Mouse (Mus musculus) embryonic facial prominence, embryonic 14.5 days (tissue): ENCODE data around the gene Gemin6. TPM values are rescaled to one million over a fixed set of nuclear protein-coding genes. Genes with fewer than 3 reads are reported as not detected.
"Not testable (repeated sequence)": the region's sequence is repeated elsewhere in the genome, so short reads cannot be mapped to it uniquely, and the experiment has no call there.

ENCODE experiments used
- ATAC-seq: fragments of 200-750 bp; cut with Nextera tagmentation; 2 replicates; pipeline ENCODE4 v1.8.0; 2017; ENCODE audit warnings: low read depth, moderate number of reproducible peaks, moderate TSS enrichment
- DNase-seq: peaks from one replicate; pipeline ENCODE4 v3.0.0-alpha.2; 2015; ENCODE audit warnings: low spot score
- H3K27ac ChIP-seq: fragments of 300-500 bp; sonication (generic); replicated peaks from 2 replicates; pipeline ENCODE4 v1.5.1; 2014; ENCODE audit warnings: low read depth, mild to moderate bottlenecking, low read length, moderate library complexity
- H3K27me3 ChIP-seq: fragments of 300-500 bp; sonication (generic); replicated peaks from 2 replicates; pipeline ENCODE4 v1.6.1; 2014; ENCODE audit warnings: low read length; ENCODE audit not compliant: control insufficient read depth, insufficient read depth
- H3K36me3 ChIP-seq: fragments of 300-500 bp; sonication (generic); 2 replicates; pipeline ENCODE4 v1.6.1; 2014; ENCODE audit warnings: low read length, mixed read lengths; ENCODE audit not compliant: control insufficient read depth, insufficient read depth
- H3K4me1 ChIP-seq: fragments of 300-500 bp; sonication (generic); 2 replicates; pipeline ENCODE4 v1.6.1; 2014; ENCODE audit warnings: antibody characterized with exemption, low read length; ENCODE audit not compliant: control insufficient read depth, insufficient read depth
- H3K4me2 ChIP-seq: fragments of 300-500 bp; sonication (generic); 2 replicates; pipeline ENCODE4 v1.6.1; 2014; ENCODE audit warnings: low read depth, mild to moderate bottlenecking, low read length, moderate library complexity, mixed read lengths
- H3K4me3 ChIP-seq: fragments of 300-500 bp; sonication (generic); 2 replicates; pipeline ENCODE4 v1.5.1; 2014; ENCODE audit warnings: low read depth, mild to moderate bottlenecking, low read length
- H3K9ac ChIP-seq: fragments of 300-500 bp; sonication (generic); 2 replicates; pipeline ENCODE4 v1.6.1; 2014; ENCODE audit warnings: low read depth, mild to moderate bottlenecking, low read length, moderate library complexity, mixed read lengths
- H3K9me3 ChIP-seq: fragments of 300-500 bp; sonication (generic); 2 replicates; pipeline ENCODE4 v1.6.1; 2016; ENCODE audit warnings: low read length; ENCODE audit not compliant: control insufficient read depth
- WGBS: fragments of 180-500 bp; shearing (Covaris S2); extraction: QIAGEN DNeasy Blood & Tissue Kit; methylation state at CpG from one replicate; pipeline ENCODE4 v1.1.7; 2014; 5-methylcytosine and 5-hydroxymethylcytosine counted together
- polyA plus RNA-seq: library from polyadenylated mRNA; unstranded; fragments of >200 nt; fragmentation: Nextera tagmentation; extraction: Ambion mirVana; gene quantifications from 2 replicates; pipeline ENCODE4 v1.2.1, GENCODE M21; 2014

Gemin6 gene
- polyA plus RNA-seq, 1 experiment from 2014 or later, result 34.5 TPM

- Histone ChIP-seq H3K4me1 (0 out of 2 replicates have a peak, but pooled peaks cover 4% of the 10 kb centered on the region), H3K27ac (no peak overlapping the region), H3K9me3 (no peaks in the 10 kb centered on the region), H3K36me3 (no peaks in the 10 kb centered on the region), H3K4me2 (no peak overlapping the region), H3K4me3 (no peak overlapping the region), H3K27me3 (no peaks in the 10 kb centered on the region), H3K9ac (no peak overlapping the region)
- no peak for DNase-seq
- ATAC-seq, result no peak
- 69% methylated on average over 3 of the region's 3 CpGs for WGBS
Observed at GRCm38 (mm10) chr17:80221890-80222628, 2.2 kb upstream of the Gemin6 start.

- DNase-seq (no peak), ATAC-seq (peak; percentile 54)
- WGBS, result 10% methylated on average over 9 of the region's 9 CpGs
- Histone ChIP-seq H3K4me3 (peak overlapping the region; percentile 50), H3K27ac (peak overlapping the region; percentile 89), H3K36me3 (0 out of 2 replicates have a peak, but pooled peaks cover 6% of the 10 kb centered on the region), H3K4me2 (peak overlapping the region; percentile 79), H3K4me1 (0 out of 2 replicates have a peak, but pooled peaks cover 4% of the 10 kb centered on the region), H3K9ac (peak overlapping the region; percentile 75), H3K9me3 (no peaks in the 10 kb centered on the region), H3K27me3 (no peaks in the 10 kb centered on the region)
Observed at GRCm38 (mm10) chr17:80223829-80224228, 412 bp upstream of the Gemin6 start.

GRCm38 (mm10) chr17:80225142-80225541 is 901 bp downstream of the Gemin6 start:
- H3K36me3 ChIP-seq, result 0 out of 2 replicates have a peak, but pooled peaks cover 12% of the 10 kb centered on the region
- 42% methylated on average over 4 of the region's 5 CpGs for WGBS
- not testable (repeated sequence) for H3K9me3 ChIP-seq, DNase-seq, ATAC-seq, H3K4me1 ChIP-seq, H3K27me3 ChIP-seq
- H3K4me3 ChIP-seq, result peak overlapping the region; percentile 50
- H3K4me2 ChIP-seq, result peak overlapping the region; percentile 79
- peak overlapping the region; percentile 75 for H3K9ac ChIP-seq
- H3K27ac ChIP-seq, result peak overlapping the region; percentile 89

GRCm38 (mm10) chr17:80229396-80229795 is 5.2 kb downstream of the Gemin6 start:
- no peak overlapping the region for H3K4me3 ChIP-seq
- no peak overlapping the region for H3K9ac ChIP-seq
- WGBS, result 81% methylated on average over 2 of the region's 2 CpGs
- H3K36me3 ChIP-seq, result 0 out of 2 replicates have a peak, but pooled peaks cover 12% of the 10 kb centered on the region
- DNase-seq, result peak; percentile 13
- no peak overlapping the region for H3K27ac ChIP-seq
- H3K4me1 ChIP-seq, result 0 out of 2 replicates have a peak, but pooled peaks cover 4% of the 10 kb centered on the region
- H3K9me3 ChIP-seq, result no peaks in the 10 kb centered on the region
- H3K4me2 ChIP-seq, result no peak overlapping the region
- H3K27me3 ChIP-seq, result no peaks in the 10 kb centered on the region
- ATAC-seq, result no peak

GRCm38 (mm10) chr17:80233844-80234243 is 9.6 kb downstream of the Gemin6 start:
- peaks cover 27% of the 10 kb centered on the region for H3K36me3 ChIP-seq
- no peaks in the 10 kb centered on the region for H3K4me1 ChIP-seq
- no peak overlapping the region for H3K27ac ChIP-seq
- DNase-seq, result no peak
- no peak for ATAC-seq
- no peaks in the 10 kb centered on the region for H3K27me3 ChIP-seq
- WGBS, result 90% methylated on average over 5 of the region's 5 CpGs
- no peak overlapping the region for H3K4me2 ChIP-seq
- H3K4me3 ChIP-seq, result no peak overlapping the region
- no peaks in the 10 kb centered on the region for H3K9me3 ChIP-seq
- H3K9ac ChIP-seq, result no peak overlapping the region

GRCm38 (mm10) chr17:80234376-80234775 is 10.1 kb downstream of the Gemin6 start:
- WGBS, result 85% methylated on average over 7 of the region's 7 CpGs
- no peak overlapping the region for H3K9ac ChIP-seq
- H3K4me1 ChIP-seq, result no peaks in the 10 kb centered on the region
- no peak overlapping the region for H3K4me2 ChIP-seq
- H3K36me3 ChIP-seq, result peaks cover 27% of the 10 kb centered on the region
- ATAC-seq, result no peak
- H3K9me3 ChIP-seq, result no peaks in the 10 kb centered on the region
- DNase-seq, result no peak
- H3K4me3 ChIP-seq, result no peak overlapping the region
- no peak overlapping the region for H3K27ac ChIP-seq
- no peaks in the 10 kb centered on the region for H3K27me3 ChIP-seq

GRCm38 (mm10) chr17:80235477-80235876 is 11.2 kb downstream of the Gemin6 start:
- ATAC-seq (no peak), DNase-seq (no peak)
- H3K4me3 ChIP-seq, result no peak overlapping the region
- H3K4me1 ChIP-seq, result no peaks in the 10 kb centered on the region
- H3K27me3 ChIP-seq, result no peaks in the 10 kb centered on the region
- peaks cover 37% of the 10 kb centered on the region for H3K36me3 ChIP-seq
- WGBS, result 82% methylated on average over 3 of the region's 3 CpGs
- H3K4me2 ChIP-seq, result no peak overlapping the region
- no peaks in the 10 kb centered on the region for H3K9me3 ChIP-seq
- no peak overlapping the region for H3K27ac ChIP-seq
- no peak overlapping the region for H3K9ac ChIP-seq

- DNase-seq, result no peak
- Histone ChIP-seq H3K9me3 (no peaks in the 10 kb centered on the region), H3K9ac (no peak overlapping the region), H3K36me3 (peaks cover 49% of the 10 kb centered on the region), H3K27me3 (no peaks in the 10 kb centered on the region), H3K27ac (no peak overlapping the region), H3K4me1 (no peaks in the 10 kb centered on the region), H3K4me3 (no peak overlapping the region), H3K4me2 (no peak overlapping the region)
- no peak for ATAC-seq
- WGBS, result 92% methylated on average over 3 of the region's 3 CpGs
Observed at GRCm38 (mm10) chr17:80236805-80237204, 12.6 kb downstream of the Gemin6 start.

GRCm38 (mm10) chr17:80237475-80237874 is 13.2 kb downstream of the Gemin6 start:
- 95% methylated on average over 5 of the region's 5 CpGs for WGBS
- Histone ChIP-seq H3K9me3 (no peaks in the 10 kb centered on the region), H3K9ac (no peak overlapping the region), H3K36me3 (peaks cover 55% of the 10 kb centered on the region), H3K27me3 (no peaks in the 10 kb centered on the region), H3K4me2 (no peak overlapping the region), H3K4me3 (no peak overlapping the region), H3K27ac (no peak overlapping the region), H3K4me1 (no peaks in the 10 kb centered on the region)
- no peak for DNase-seq
- ATAC-seq, result no peak
